Mouse (Mus musculus) kidney, adult 8-10 months (tissue): ENCODE measurements around the gene 1600012H06Rik.
A peak's percentile ranks its signal among the peaks of the same experiment; 100 is the strongest.
"Not testable (repeated sequence)": the region's sequence is repeated elsewhere in the genome, so short reads cannot be mapped to it uniquely, and the experiment has no call there.

Experiments used
- DNase-seq, 2 experiments: peaks; one replicate each; pipeline ENCODE4 v3.0.0; 2022

Gene 1600012H06Rik

GRCm38 (mm10) chr17:14943009-14943728, at the start of gene 1600012H06Rik, which contains the start of gene Wdr27:
1600012H06Rik (plus strand) TSS chr17:14943184.
Wdr27 (minus strand) TSS chr17:14943158.
- peak; percentile 98 for DNase-seq

GRCm38 (mm10) chr17:14895058-14895457, 47.9 kb upstream of the 1600012H06Rik start:
- not testable (repeated sequence) for DNase-seq

- DNase-seq, result no peak
These were observed 44.0 kb upstream of the 1600012H06Rik start for GRCm38 (mm10) chr17:14898972-14899371.

GRCm38 (mm10) chr17:14903212-14903611, 39.8 kb upstream of the 1600012H06Rik start:
- DNase-seq, result no peak

GRCm38 (mm10) chr17:14904206-14904605, 38.8 kb upstream of the 1600012H06Rik start:
- DNase-seq, result no peak

GRCm38 (mm10) chr17:14904637-14905265, 38.2 kb upstream of the 1600012H06Rik start:
- peak; percentile 26 to 69 for DNase-seq

GRCm38 (mm10) chr17:14906611-14907010, 36.4 kb upstream of the 1600012H06Rik start:
- no peak for DNase-seq

- DNase-seq, result no peak
These were observed 35.8 kb upstream of the 1600012H06Rik start for GRCm38 (mm10) chr17:14907136-14907535.

GRCm38 (mm10) chr17:14909331-14909730, 33.7 kb upstream of the 1600012H06Rik start:
- no peak for DNase-seq

GRCm38 (mm10) chr17:14910771-14911170, 32.2 kb upstream of the 1600012H06Rik start:
- no peak for DNase-seq

GRCm38 (mm10) chr17:14912420-14912819, 30.6 kb upstream of the 1600012H06Rik start:
- DNase-seq, result no peak

- no peak for DNase-seq
These were observed 30.0 kb upstream of the 1600012H06Rik start for GRCm38 (mm10) chr17:14912981-14913380.

GRCm38 (mm10) chr17:14914401-14914800, 28.6 kb upstream of the 1600012H06Rik start:
- DNase-seq, result no peak

- no peak for DNase-seq
These were observed 25.1 kb upstream of the 1600012H06Rik start for GRCm38 (mm10) chr17:14917866-14918265.

GRCm38 (mm10) chr17:14921582-14921981, 21.4 kb upstream of the 1600012H06Rik start:
- no peak for DNase-seq

- no peak for DNase-seq
These were observed 15.3 kb upstream of the 1600012H06Rik start for GRCm38 (mm10) chr17:14927644-14928218.

GRCm38 (mm10) chr17:14928631-14929030, 14.4 kb upstream of the 1600012H06Rik start:
- no peak for DNase-seq

- DNase-seq, result no peak
These were observed 12.3 kb upstream of the 1600012H06Rik start for GRCm38 (mm10) chr17:14930697-14931096.

- no peak for DNase-seq
These were observed 11.5 kb upstream of the 1600012H06Rik start for GRCm38 (mm10) chr17:14931469-14931868.

GRCm38 (mm10) chr17:14935280-14935679, 7.7 kb upstream of the 1600012H06Rik start:
- not testable (repeated sequence) for DNase-seq

- no peak for DNase-seq
These were observed 7.0 kb upstream of the 1600012H06Rik start for GRCm38 (mm10) chr17:14935841-14936605.

- DNase-seq, result not testable (repeated sequence)
These were observed 803 bp upstream of the 1600012H06Rik start for GRCm38 (mm10) chr17:14942181-14942580.

- DNase-seq, result no peak
These were observed 710 bp downstream of the 1600012H06Rik start for GRCm38 (mm10) chr17:14943729-14944059.
